Mouse (Mus musculus) heart, adult 2 months (tissue): ENCODE measurements at regions not wholly inside any gene's neighbourhood (a gene's known extent, or its start where the extent isn't known, plus 50 kb on each side); places are given as distances from the start of the nearest gene placed in this dataset.

Experiments used
- DNase-seq, 2 experiments: peaks; one replicate each; pipeline ENCODE4 v3.0.0; 2021
- H3K27ac ChIP-seq: fragments of 200-600 bp; 2 replicates; pipeline ENCODE4 v1.8.1; 2022
- H3K27me3 ChIP-seq: fragments of 200-500 bp; 2 replicates; pipeline ENCODE4 v1.6.1; 2012; ENCODE audit warnings: mild to moderate bottlenecking, low read length, inconsistent platforms, mixed read lengths; ENCODE audit not compliant: control insufficient read depth, insufficient read depth
- H3K36me3 ChIP-seq: fragments of 200-500 bp; 2 replicates; pipeline ENCODE4 v1.6.1; 2012; ENCODE audit warnings: low read length, inconsistent platforms; ENCODE audit not compliant: control insufficient read depth, insufficient read depth
- H3K4me1 ChIP-seq: fragments of 200-500 bp; 2 replicates; pipeline ENCODE4 v1.6.1; 2011; ENCODE audit warnings: low read length; ENCODE audit not compliant: control insufficient read depth, insufficient read depth
- H3K4me3 ChIP-seq: fragments of 200-600 bp; 2 replicates; pipeline ENCODE4 v1.8.1; 2022
- H3K79me2 ChIP-seq: fragments of 200-500 bp; replicated peaks from 2 replicates; pipeline ENCODE4 v1.6.1; 2012; ENCODE audit warnings: mild to moderate bottlenecking, inconsistent platforms, low read length, moderate library complexity, mixed read lengths; ENCODE audit not compliant: control insufficient read depth, insufficient read depth
- H3K9ac ChIP-seq: fragments of 200-500 bp; 2 replicates; pipeline ENCODE4 v1.6.1; 2012; ENCODE audit warnings: low read depth, mild to moderate bottlenecking, control low read depth, inconsistent platforms, low read length, mixed read lengths
- CTCF ChIP-seq: fragments of 200-600 bp; IDR thresholded peaks from 2 replicates; pipeline ENCODE4 v1.8.1; 2022; ENCODE audit warnings: antibody characterized with exemption, mild to moderate bottlenecking, moderate library complexity
- EP300 ChIP-seq: fragments of 200-500 bp; IDR thresholded peaks from 2 replicates; pipeline ENCODE4 v1.6.1; 2011; ENCODE audit warnings: low read depth, low read length, control low read depth; ENCODE audit not compliant: insufficient read depth
- POLR2A ChIP-seq: fragments of 200-500 bp; IDR thresholded peaks from 2 replicates; pipeline ENCODE4 v1.6.1; 2011; ENCODE audit warnings: mild to moderate bottlenecking, low read depth, low read length, control low read depth; ENCODE audit not compliant: insufficient read depth
- WGBS: fragments of 180-500 bp; shearing (Covaris S2); methylation state at CpG from one replicate; pipeline ENCODE4 v1.1.7; 2018; 5-methylcytosine and 5-hydroxymethylcytosine counted together
- intact Hi-C: fragments of 180-260 bp; cut with DNase I; formaldehyde crosslinking; loops from one replicate; pipeline ENCODE4 v1.15.1; 2025

GRCm38 (mm10) chr11:20908471-20908870, 77.6 kb upstream of the Lgalsl start:
- Histone ChIP-seq H3K79me2 (no peaks in the 10 kb centered on the region), H3K9ac (no peak overlapping the region), H3K27me3 (no peaks in the 10 kb centered on the region), H3K27ac (no peak overlapping the region), H3K4me3 (no peak overlapping the region), H3K4me1 (no peaks in the 10 kb centered on the region), H3K36me3 (no peaks in the 10 kb centered on the region)
- intact Hi-C loops: no loop called here
- no peak for TF ChIP-seq CTCF
- no peak for TF ChIP-seq EP300
- no peak for TF ChIP-seq POLR2A
- DNase-seq: no peak
- WGBS: 48% methylated on average over 4 of the region's 4 CpGs

- Histone ChIP-seq H3K4me1 (peaks cover 10% of the 10 kb centered on the region), H3K9ac (no peak overlapping the region), H3K36me3 (no peaks in the 10 kb centered on the region), H3K27me3 (no peaks in the 10 kb centered on the region), H3K4me3 (no peak overlapping the region), H3K27ac (no peak overlapping the region), H3K79me2 (no peaks in the 10 kb centered on the region)
- DNase-seq: no peak
- TF ChIP-seq POLR2A (no peak), EP300 (no peak), CTCF (no peak)
- intact Hi-C loops: loop anchor here (2.0 kb wide), 1 partner anchor 18 kb away; no protein-coding TSS in a partner anchor
- 72% methylated on average over 2 of the region's 2 CpGs for WGBS
Observed at GRCm38 (mm10) chr11:20913042-20913441, 82.2 kb upstream of the Lgalsl start.

- Histone ChIP-seq H3K27ac (no peak overlapping the region; the same call in 1 of the 2 replicates), H3K4me1 (peaks cover 10% of the 10 kb centered on the region), H3K9ac (no peak overlapping the region), H3K79me2 (no peaks in the 10 kb centered on the region), H3K27me3 (no peaks in the 10 kb centered on the region), H3K4me3 (no peak overlapping the region), H3K36me3 (no peaks in the 10 kb centered on the region)
- intact Hi-C loops: loop anchor here (1.0 to 2.0 kb wide), 6 partner anchors 19 to 265 kb away; partner anchors contain the start of gene Peli1
- peak; percentile 97 for TF ChIP-seq CTCF
- TF ChIP-seq EP300: peak; percentile 98
- no peak for TF ChIP-seq POLR2A
- peak; percentile 84 to 86 for DNase-seq
- 22% methylated on average over 8 of the region's 8 CpGs for WGBS
Observed at GRCm38 (mm10) chr11:20913598-20914296, 82.9 kb upstream of the Lgalsl start.

GRCm38 (mm10) chr11:20914297-20914997, 83.6 kb upstream of the Lgalsl start:
- TF ChIP-seq POLR2A (no peak), CTCF (no peak; the same call in 1 of the 2 replicates), EP300 (no peak)
- Histone ChIP-seq H3K27me3 (no peaks in the 10 kb centered on the region), H3K27ac (peak overlapping the region; percentile 58), H3K79me2 (no peaks in the 10 kb centered on the region), H3K9ac (peak overlapping the region; percentile 27; the same call in 1 of the 2 replicates), H3K36me3 (no peaks in the 10 kb centered on the region), H3K4me3 (no peak overlapping the region; the same call in 1 of the 2 replicates), H3K4me1 (peaks cover 10% of the 10 kb centered on the region)
- DNase-seq: no peak
- intact Hi-C loops: loop anchor here (1.0 to 2.0 kb wide), 5 partner anchors 44 to 264 kb away; partner anchors contain the start of gene Peli1
- 31% methylated on average over 12 of the region's 12 CpGs for WGBS

- peaks cover 10% of the 10 kb centered on the region for H3K4me1 ChIP-seq
- intact Hi-C loops: loop anchor here (2.0 to 5.0 kb wide), 5 partner anchors 44 to 322 kb away; partner anchors contain the start of genes Peli1 and Vps54
- peak overlapping the region; percentile 66 for H3K27ac ChIP-seq
- TF ChIP-seq CTCF (no peak), EP300 (peak; percentile 66; the same call in 1 of the 2 replicates), POLR2A (peak; percentile 47; the same call in 1 of the 2 replicates)
- H3K4me3 ChIP-seq: no peak overlapping the region
- H3K36me3 ChIP-seq: no peaks in the 10 kb centered on the region
- no peaks in the 10 kb centered on the region for H3K79me2 ChIP-seq
- H3K27me3 ChIP-seq: no peaks in the 10 kb centered on the region
- H3K9ac ChIP-seq: no peak overlapping the region
- WGBS: 15% methylated on average over 8 of the region's 8 CpGs
- peak; percentile 78 to 85 for DNase-seq
Observed at GRCm38 (mm10) chr11:20915182-20915602, 84.3 kb upstream of the Lgalsl start.
